Mouse (Mus musculus) hematopoietic stem cell, adult 5-6 weeks (primary cell): ENCODE measurements at regions not wholly inside any gene's neighbourhood (a gene's known extent, or its start where the extent isn't known, plus 50 kb on each side); places are given as distances from the start of the nearest gene placed in this dataset.
"Not testable (repeated sequence)": the region's sequence is repeated elsewhere in the genome, so short reads cannot be mapped to it uniquely, and the experiment has no call there.

ENCODE experiments used
- ATAC-seq, 2 experiments: fragments of 125-278 bp in 1 of 2; replicated peaks in 1 of 2; 2 replicates each; pipeline ENCODE4 v1.8.0; 2016 to 2017; ENCODE audit warnings: inconsistent platforms in 2 of 2, mild to moderate bottlenecking in 2 of 2, moderate number of reproducible peaks in 2 of 2, low read depth in 1 of 2, moderate TSS enrichment in 1 of 2; ENCODE audit not compliant: low FRiP score in 2 of 2, poor library complexity in 2 of 2, severe bottlenecking in 2 of 2, insufficient read depth in 1 of 2, low TSS enrichment in 1 of 2

- no peak for ATAC-seq
Measured at GRCm38 (mm10) chr9:41429236-41429635, 267.7 kb upstream of the Ubash3b start.

GRCm38 (mm10) chr9:41426698-41427097 lies 265.2 kb upstream of the Ubash3b start:
- no peak for ATAC-seq

- ATAC-seq: no peak
Measured at GRCm38 (mm10) chr9:41425225-41425624, 263.7 kb upstream of the Ubash3b start.

- no peak for ATAC-seq
Measured at GRCm38 (mm10) chr9:41413791-41414190, 252.3 kb upstream of the Ubash3b start.

- ATAC-seq: not testable (repeated sequence)
Measured at GRCm38 (mm10) chr9:41413091-41413490, 251.6 kb upstream of the Ubash3b start.

GRCm38 (mm10) chr9:41412174-41412757 lies 250.8 kb upstream of the Ubash3b start:
- ATAC-seq: no peak

- ATAC-seq: no peak
Measured at GRCm38 (mm10) chr9:41408301-41408700, 246.8 kb upstream of the Ubash3b start.

GRCm38 (mm10) chr9:41407078-41407477 lies 245.6 kb upstream of the Ubash3b start:
- ATAC-seq: no peak

- ATAC-seq: no peak
Measured at GRCm38 (mm10) chr9:41402942-41403341, 241.4 kb upstream of the Ubash3b start.

- ATAC-seq: no peak
Measured at GRCm38 (mm10) chr9:41400950-41401349, 239.5 kb upstream of the Ubash3b start.

GRCm38 (mm10) chr9:41395471-41395870 lies 234.0 kb upstream of the Ubash3b start:
- no peak for ATAC-seq

- no peak for ATAC-seq
Measured at GRCm38 (mm10) chr9:41391591-41392320, 230.3 kb upstream of the Ubash3b start.

GRCm38 (mm10) chr9:41379283-41379682 lies 217.8 kb upstream of the Ubash3b start:
- ATAC-seq: no peak

- ATAC-seq: no peak
Measured at GRCm38 (mm10) chr9:41378627-41379231, 217.2 kb upstream of the Ubash3b start.

GRCm38 (mm10) chr9:41377701-41378626 lies 216.5 kb upstream of the Ubash3b start:
- ATAC-seq: no peak

- no peak for ATAC-seq
Measured at GRCm38 (mm10) chr9:41376948-41377700, 215.6 kb upstream of the Ubash3b start.

GRCm38 (mm10) chr9:41375984-41376651 lies 214.6 kb upstream of the Ubash3b start:
- ATAC-seq: no peak; a peak in 1 of 4 replicates
